Mouse (Mus musculus) limb, embryonic 15.5 days (tissue): ENCODE measurements around the gene Ky. TPM values are rescaled to one million over a fixed set of nuclear protein-coding genes. Genes with fewer than 3 reads are reported as not detected.

ENCODE experiments used
- ATAC-seq: fragments of 200-750 bp; cut with Nextera tagmentation; 2 replicates; pipeline ENCODE4 v1.8.0; 2017; ENCODE audit warnings: low read depth, moderate TSS enrichment; ENCODE audit not compliant: insufficient number of reproducible peaks, low FRiP score, low TSS enrichment
- H3K27ac ChIP-seq: fragments of 300-500 bp; sonication (generic); 2 replicates; pipeline ENCODE4 v1.5.1; 2015; ENCODE audit warnings: moderate library complexity, mild to moderate bottlenecking, inconsistent platforms
- H3K27me3 ChIP-seq: fragments of 300-500 bp; sonication (generic); 2 replicates; pipeline ENCODE4 v1.6.1; 2015; ENCODE audit warnings: inconsistent platforms
- H3K36me3 ChIP-seq: fragments of 300-500 bp; sonication (generic); 2 replicates; pipeline ENCODE4 v1.6.1; 2015; ENCODE audit warnings: inconsistent platforms
- H3K4me1 ChIP-seq: fragments of 300-500 bp; sonication (generic); 2 replicates; pipeline ENCODE4 v1.6.1; 2015; ENCODE audit warnings: inconsistent platforms
- H3K4me2 ChIP-seq: fragments of 300-500 bp; sonication (generic); 2 replicates; pipeline ENCODE4 v1.6.1; 2015; ENCODE audit warnings: mild to moderate bottlenecking, inconsistent platforms
- H3K4me3 ChIP-seq: fragments of 300-500 bp; sonication (generic); 2 replicates; pipeline ENCODE4 v1.5.1; 2015; ENCODE audit warnings: mild to moderate bottlenecking, inconsistent platforms
- H3K9ac ChIP-seq: fragments of 300-500 bp; sonication (generic); 2 replicates; pipeline ENCODE4 v1.6.1; 2015; ENCODE audit warnings: inconsistent platforms
- H3K9me3 ChIP-seq: fragments of 300-500 bp; sonication (generic); 2 replicates; pipeline ENCODE4 v1.6.1; 2016; ENCODE audit warnings: inconsistent platforms
- WGBS: fragments of 180-500 bp; shearing (Covaris S2); methylation state at CpG from one replicate; pipeline ENCODE4 v1.1.7; 2015; 5-methylcytosine and 5-hydroxymethylcytosine counted together
- polyA plus RNA-seq: library from polyadenylated mRNA; unstranded; fragments of >200 nt; fragmentation: Nextera tagmentation; extraction: Ambion mirVana; gene quantifications from 2 replicates; pipeline ENCODE4 v1.2.1, GENCODE M21; 2015

Gene Ky
- polyA plus RNA-seq, 1 experiment from 2014 or later = 0.54 TPM

DNA sequence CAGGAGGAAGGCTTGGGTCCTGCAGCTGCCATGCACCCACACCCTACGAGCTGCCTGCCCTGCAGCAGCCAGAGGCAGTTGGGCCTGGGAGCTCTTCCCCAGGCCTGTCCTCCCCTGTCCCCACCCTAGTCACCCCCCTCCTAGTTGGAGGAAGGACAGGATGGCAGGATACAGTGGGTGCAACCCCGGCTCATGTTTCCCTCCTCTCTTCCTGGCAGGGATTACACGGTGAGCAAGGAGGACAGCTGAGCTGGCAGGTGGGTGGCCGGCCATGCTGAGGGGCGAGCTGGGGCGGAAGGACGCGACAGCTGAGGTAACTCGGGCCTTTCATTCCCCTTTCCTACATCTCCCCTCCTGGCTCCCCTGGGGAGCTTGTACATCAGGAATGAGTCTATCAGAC is 11.1 kb upstream of the Ky start:
- Histone ChIP-seq H3K4me1 (no peaks in the 10 kb centered on the region), H3K9me3 (no peaks in the 10 kb centered on the region), H3K4me3 (no peak overlapping the region), H3K9ac (no peak overlapping the region), H3K27ac (no peak overlapping the region), H3K4me2 (no peak overlapping the region), H3K27me3 (no peaks in the 10 kb centered on the region), H3K36me3 (no peaks in the 10 kb centered on the region)
- WGBS = 57% methylated on average over 9 of the region's 9 CpGs
- no peak for ATAC-seq

DNA sequence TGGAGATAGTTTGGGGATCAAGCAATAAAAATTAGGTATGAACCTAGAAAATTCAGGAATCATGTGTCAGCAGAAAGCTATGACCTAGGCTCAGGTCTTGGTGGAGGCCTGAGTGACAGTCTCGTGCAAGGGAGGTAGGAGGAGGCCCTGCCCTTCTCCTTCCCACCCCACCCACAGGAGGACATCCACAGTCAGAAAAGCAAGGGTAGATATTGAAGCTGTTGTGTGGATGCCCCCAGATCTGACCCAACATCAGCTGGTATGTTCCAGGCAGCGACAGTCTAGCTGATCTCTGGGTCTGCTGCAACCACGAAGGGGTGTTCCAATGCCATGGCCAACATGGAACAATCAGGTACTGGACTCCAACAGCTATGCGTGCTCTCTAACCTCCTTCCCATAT is 10.3 kb upstream of the Ky start:
- Histone ChIP-seq H3K9ac (no peak overlapping the region), H3K27ac (no peak overlapping the region), H3K36me3 (no peaks in the 10 kb centered on the region), H3K27me3 (no peaks in the 10 kb centered on the region), H3K9me3 (no peaks in the 10 kb centered on the region), H3K4me2 (no peak overlapping the region), H3K4me1 (no peaks in the 10 kb centered on the region), H3K4me3 (no peak overlapping the region)
- 84% methylated on average over 4 of the region's 4 CpGs for WGBS
- no peak for ATAC-seq

DNA sequence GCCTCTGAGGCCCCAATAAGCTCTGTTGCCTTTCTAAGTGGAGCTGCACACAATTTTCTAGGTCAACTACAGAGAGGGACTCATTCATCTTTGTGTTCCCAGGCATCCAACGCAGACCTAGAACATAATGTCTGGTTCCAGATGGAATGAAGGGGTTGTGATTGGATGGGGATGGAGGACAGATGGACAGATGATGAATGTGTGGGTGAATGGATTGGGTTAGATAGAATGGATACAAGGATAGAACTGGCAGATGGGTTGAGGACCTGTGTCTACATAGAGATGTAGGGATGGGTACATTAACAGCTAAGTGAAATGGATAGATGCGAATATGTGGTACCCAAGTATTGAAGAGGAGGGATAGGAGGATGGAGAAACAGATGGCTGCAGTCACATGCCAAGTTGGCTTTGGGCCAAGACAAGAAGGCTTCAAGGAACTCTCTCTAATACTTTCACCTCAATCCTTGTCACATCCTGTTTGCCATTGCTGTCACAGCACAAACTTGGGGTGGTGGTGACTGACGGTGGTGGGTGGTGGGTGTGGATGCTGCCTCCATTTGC is 9.0 kb upstream of the Ky start:
- WGBS = 91% methylated on average over 3 of the region's 3 CpGs
- H3K9ac ChIP-seq = no peak overlapping the region
- no peaks in the 10 kb centered on the region for H3K9me3 ChIP-seq
- no peak for ATAC-seq
- H3K4me3 ChIP-seq = no peak overlapping the region
- no peaks in the 10 kb centered on the region for H3K36me3 ChIP-seq
- H3K27ac ChIP-seq = no peak overlapping the region
- H3K4me1 ChIP-seq = no peaks in the 10 kb centered on the region
- H3K4me2 ChIP-seq = no peak overlapping the region
- no peaks in the 10 kb centered on the region for H3K27me3 ChIP-seq

DNA sequence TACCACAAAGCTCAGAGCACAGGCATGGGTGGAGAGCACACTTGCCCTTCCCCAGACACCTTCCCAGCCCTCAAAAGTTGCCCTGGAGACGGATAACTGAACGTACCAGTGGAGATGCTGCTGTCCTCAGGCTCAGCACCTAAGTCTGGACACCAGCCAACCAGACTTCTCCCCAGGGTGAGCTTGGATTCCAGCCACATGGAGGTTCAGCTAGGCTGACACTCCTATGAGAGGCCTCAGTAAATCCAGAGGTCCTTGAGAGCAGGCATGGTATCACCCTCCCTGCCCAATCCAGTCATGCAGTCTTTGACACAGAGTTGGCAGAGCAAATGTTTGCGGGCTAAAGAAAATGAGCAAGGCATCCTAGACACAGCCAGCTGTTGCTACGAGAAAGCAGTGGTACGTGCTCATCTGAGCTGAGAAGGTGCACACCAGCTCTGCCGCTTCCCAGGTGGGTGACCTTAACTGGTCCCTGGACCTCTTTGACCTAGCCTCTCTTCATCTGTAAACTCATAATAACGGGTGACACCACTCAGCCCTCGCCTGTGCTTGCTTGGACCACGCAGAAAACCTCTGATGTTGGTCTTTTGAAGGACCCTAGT is 8.4 kb upstream of the Ky start:
- 86% methylated on average over 9 of the region's 9 CpGs for WGBS

DNA sequence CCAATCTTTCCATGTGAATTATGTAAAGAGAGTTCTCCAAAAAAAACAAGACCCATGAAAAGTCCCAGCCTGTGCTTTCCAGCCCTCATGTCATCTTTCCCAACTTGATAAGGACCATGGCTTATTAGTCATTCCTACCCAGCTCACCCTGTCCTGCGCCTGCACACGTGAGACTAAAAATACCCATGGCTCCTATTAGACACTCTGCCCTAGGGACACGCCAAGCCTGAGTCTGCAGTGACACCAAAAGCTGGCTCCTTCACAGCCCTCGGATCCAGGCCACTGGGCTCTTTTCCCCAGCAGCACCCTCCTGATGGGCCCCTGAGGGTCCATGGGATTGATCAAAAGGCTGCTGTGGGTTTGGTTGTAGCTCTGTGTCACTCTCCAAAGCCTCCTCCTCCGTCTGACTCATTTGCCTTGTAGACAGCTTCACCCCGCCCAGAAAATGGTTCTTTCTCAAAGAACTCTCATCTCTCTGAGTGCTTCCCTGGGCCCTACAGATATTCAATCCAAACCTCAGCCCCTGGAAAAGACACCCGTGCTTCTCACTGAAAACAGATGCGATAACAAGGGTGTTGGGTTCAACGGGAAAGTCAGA is 7.6 kb upstream of the Ky start:
- no peak overlapping the region for H3K9ac ChIP-seq
- H3K36me3 ChIP-seq = no peaks in the 10 kb centered on the region
- H3K9me3 ChIP-seq = no peaks in the 10 kb centered on the region
- H3K4me1 ChIP-seq = no peaks in the 10 kb centered on the region
- no peak overlapping the region for H3K4me2 ChIP-seq
- H3K27me3 ChIP-seq = no peaks in the 10 kb centered on the region
- WGBS = 75% methylated on average over 9 of the region's 9 CpGs
- no peak overlapping the region for H3K4me3 ChIP-seq
- no peak for ATAC-seq
- no peak overlapping the region for H3K27ac ChIP-seq

More for the DNA sequence above, 8.4 kb upstream of the Ky start:
- H3K4me1 ChIP-seq = no peaks in the 10 kb centered on the region
- no peak for ATAC-seq
- H3K36me3 ChIP-seq = no peaks in the 10 kb centered on the region
- H3K9me3 ChIP-seq = no peaks in the 10 kb centered on the region
- H3K4me3 ChIP-seq = no peak overlapping the region
- no peak overlapping the region for H3K4me2 ChIP-seq
- H3K9ac ChIP-seq = no peak overlapping the region
- no peaks in the 10 kb centered on the region for H3K27me3 ChIP-seq
- H3K27ac ChIP-seq = no peak overlapping the region

DNA sequence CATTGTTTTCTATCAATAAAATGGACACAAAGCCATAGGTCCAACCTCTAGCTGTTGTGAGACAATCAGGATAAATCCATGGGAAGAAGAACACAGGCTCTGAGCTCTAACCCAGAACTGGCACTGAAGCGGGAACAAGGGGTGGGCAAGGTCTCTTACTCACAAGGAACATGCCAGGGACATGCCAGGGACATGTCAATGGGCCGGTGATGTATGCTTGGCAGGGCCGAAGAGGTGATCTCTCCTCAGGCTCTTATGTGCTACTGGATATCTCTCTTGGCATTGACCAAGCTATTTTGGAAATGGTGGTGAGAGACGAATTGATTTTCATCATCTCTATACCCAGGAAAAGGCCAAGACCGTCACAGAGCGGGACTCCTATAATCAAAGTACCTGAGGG is 6.8 kb upstream of the Ky start:
- H3K4me2 ChIP-seq = no peak overlapping the region

DNA sequence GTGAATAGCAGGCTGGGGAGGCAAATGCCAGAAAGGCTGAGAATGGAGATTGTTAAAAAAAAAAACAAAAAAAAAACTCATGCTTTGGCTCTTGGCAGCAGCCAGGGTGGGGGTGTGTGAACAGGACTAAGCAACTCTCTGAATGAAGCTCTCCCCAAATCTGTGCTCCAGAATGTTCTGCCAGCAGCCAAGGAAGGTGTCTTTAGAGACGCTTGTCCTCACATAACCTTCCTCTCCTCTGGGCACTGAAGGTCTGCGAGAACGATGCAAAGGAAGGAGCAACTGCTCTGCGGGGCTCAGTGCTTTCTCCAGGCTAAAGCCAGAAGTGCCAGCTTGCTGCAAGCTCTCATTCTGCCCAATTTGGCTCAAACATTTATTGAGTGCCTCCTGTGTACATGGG is 6.3 kb upstream of the Ky start:
- H3K4me3 ChIP-seq = no peak overlapping the region
- H3K9ac ChIP-seq = no peak overlapping the region
- no peak overlapping the region for H3K27ac ChIP-seq
- no peak overlapping the region for H3K4me2 ChIP-seq
- ATAC-seq = no peak
- H3K9me3 ChIP-seq = no peaks in the 10 kb centered on the region
- no peaks in the 10 kb centered on the region for H3K4me1 ChIP-seq
- 81% methylated on average over 4 of the region's 4 CpGs for WGBS
- H3K36me3 ChIP-seq = no peaks in the 10 kb centered on the region
- H3K27me3 ChIP-seq = peaks cover 4% of the 10 kb centered on the region; the same call in 1 of the 2 replicates

More for the DNA sequence above, 6.8 kb upstream of the Ky start:
- no peaks in the 10 kb centered on the region for H3K9me3 ChIP-seq
- no peak overlapping the region for H3K9ac ChIP-seq
- H3K4me1 ChIP-seq = no peaks in the 10 kb centered on the region
- H3K27me3 ChIP-seq = no peaks in the 10 kb centered on the region
- H3K27ac ChIP-seq = no peak overlapping the region
- 90% methylated on average over 6 of the region's 6 CpGs for WGBS
- no peak overlapping the region for H3K4me3 ChIP-seq
- H3K36me3 ChIP-seq = no peaks in the 10 kb centered on the region
- ATAC-seq = no peak

DNA sequence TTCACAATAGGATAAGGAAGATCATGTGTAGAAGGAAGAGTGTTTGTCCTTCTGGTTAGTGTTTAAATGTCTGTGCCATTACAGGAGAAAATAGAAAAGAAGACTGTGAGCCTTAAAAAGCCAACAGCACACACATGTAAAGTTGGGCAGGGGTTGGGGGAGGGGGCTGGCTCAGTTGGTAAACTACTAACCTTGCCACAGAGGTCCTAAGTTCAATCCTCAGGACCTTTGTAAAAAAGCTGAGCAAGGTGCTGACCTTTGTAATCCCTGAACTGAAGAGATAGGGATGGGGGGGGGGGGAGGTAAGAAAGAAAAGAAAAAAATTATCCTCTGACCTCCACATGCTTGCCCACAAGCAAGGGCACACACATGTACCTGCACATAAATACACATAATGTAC is 5.8 kb upstream of the Ky start:
- peaks cover 7% of the 10 kb centered on the region for H3K27me3 ChIP-seq
- H3K4me2 ChIP-seq = no peak overlapping the region
- no peaks in the 10 kb centered on the region for H3K36me3 ChIP-seq
- ATAC-seq = no peak
- H3K4me3 ChIP-seq = no peak overlapping the region
- H3K4me1 ChIP-seq = no peaks in the 10 kb centered on the region
- no peak overlapping the region for H3K9ac ChIP-seq
- H3K27ac ChIP-seq = no peak overlapping the region
- H3K9me3 ChIP-seq = no peaks in the 10 kb centered on the region

DNA sequence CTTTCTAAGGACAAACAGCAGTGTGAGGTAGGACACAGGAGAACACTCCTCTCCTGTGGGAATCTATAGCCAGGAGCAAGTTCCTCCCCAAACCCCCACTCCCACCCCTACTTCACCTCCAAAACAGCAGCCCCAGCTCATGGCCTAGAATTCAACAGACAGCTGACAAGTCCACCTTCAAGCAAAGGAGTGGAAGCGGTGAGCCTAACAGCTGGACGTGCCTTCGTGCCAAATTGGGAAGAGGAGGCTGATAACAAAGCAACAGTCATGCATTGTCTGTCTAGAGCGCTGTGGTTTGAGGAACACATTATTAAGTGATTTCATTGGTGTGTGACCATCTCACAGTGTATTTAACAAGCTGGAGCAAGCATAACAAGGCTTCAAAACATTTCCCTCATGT is 4.4 kb upstream of the Ky start:
- H3K4me3 ChIP-seq = no peak overlapping the region
- peaks cover 6% of the 10 kb centered on the region for H3K4me1 ChIP-seq
- no peaks in the 10 kb centered on the region for H3K9me3 ChIP-seq
- no peak for ATAC-seq
- no peak overlapping the region for H3K4me2 ChIP-seq
- no peak overlapping the region for H3K9ac ChIP-seq
- peaks cover 21% of the 10 kb centered on the region for H3K27me3 ChIP-seq
- H3K27ac ChIP-seq = no peak overlapping the region
- no peaks in the 10 kb centered on the region for H3K36me3 ChIP-seq
- 72% methylated on average over 4 of the region's 4 CpGs for WGBS

DNA sequence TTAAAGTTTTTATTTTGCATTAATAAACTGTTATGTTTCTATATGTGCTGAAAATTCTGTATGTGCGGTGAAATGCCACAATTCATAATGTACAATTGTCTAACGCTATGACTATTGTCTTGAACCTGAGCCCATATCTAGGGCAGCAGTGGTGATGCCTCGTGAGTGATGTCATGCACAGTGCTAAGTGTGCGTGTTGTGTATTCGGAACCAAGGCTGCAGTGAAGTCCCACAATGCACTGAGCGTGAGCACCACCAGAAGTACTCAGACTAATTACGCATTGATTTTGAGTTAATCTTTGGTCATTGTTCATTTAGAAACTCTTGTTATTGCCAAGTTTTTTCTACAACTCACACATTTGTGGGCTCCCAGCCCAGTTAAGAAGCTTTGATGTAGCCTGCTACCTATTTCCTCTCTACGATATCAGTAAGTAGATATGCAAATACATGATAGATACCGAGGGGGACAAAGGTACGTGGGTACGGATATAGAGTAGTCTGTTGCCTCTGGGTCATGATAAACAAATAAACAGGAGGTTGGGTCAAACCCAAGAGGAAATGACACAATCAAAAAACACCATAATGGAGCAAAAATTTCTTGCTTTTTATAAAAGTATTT is 3.4 kb upstream of the Ky start:
- Histone ChIP-seq H3K4me1 (peaks cover 11% of the 10 kb centered on the region), H3K36me3 (no peaks in the 10 kb centered on the region), H3K4me2 (no peak overlapping the region), H3K4me3 (no peak overlapping the region), H3K27me3 (peaks cover 31% of the 10 kb centered on the region), H3K27ac (no peak overlapping the region), H3K9me3 (no peaks in the 10 kb centered on the region), H3K9ac (no peak overlapping the region)
- 87% methylated on average over 11 of the region's 11 CpGs for WGBS
- no peak for ATAC-seq

DNA sequence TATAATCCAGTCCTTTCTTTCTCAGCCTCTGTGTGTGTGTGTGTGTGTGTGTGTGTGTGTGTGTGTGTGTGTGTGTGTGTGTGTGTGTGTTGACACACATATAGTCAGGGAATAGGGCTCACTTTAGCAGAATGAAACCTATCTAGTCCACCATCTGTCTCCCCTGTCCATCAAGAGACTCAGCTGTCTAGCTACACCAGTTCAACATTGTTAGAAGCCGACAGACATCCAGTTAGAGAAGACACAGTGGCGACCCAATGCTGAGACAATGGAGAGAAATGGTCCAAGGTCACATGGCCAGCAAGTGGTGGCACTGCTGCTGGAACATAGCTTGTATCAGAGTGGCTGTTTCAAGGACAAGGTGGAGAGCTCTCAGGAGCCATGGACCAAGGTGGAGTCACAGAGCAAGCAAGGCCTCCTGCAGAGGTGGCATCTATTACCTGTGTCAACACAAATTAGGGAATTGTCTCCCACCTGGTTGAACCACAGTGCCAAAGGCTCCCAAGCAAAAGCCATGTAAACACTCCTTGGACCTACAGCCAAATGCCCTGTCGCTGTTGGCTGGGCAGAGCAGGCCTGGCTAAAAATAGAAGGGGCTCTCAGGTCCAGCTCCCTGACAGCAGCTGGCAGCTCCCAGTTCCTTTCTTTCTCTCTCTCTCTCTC is 703 bp upstream of the Ky start:
- H3K9me3 ChIP-seq = no peaks in the 10 kb centered on the region
- ATAC-seq = no peak
- H3K9ac ChIP-seq = no peak overlapping the region
- H3K4me1 ChIP-seq = peaks cover 11% of the 10 kb centered on the region
- no peaks in the 10 kb centered on the region for H3K36me3 ChIP-seq
- H3K4me2 ChIP-seq = no peak overlapping the region
- no peak overlapping the region for H3K4me3 ChIP-seq
- WGBS = 73% methylated on average over 3 of the region's 3 CpGs
- H3K27ac ChIP-seq = no peak overlapping the region
- peaks cover 42% of the 10 kb centered on the region for H3K27me3 ChIP-seq

DNA sequence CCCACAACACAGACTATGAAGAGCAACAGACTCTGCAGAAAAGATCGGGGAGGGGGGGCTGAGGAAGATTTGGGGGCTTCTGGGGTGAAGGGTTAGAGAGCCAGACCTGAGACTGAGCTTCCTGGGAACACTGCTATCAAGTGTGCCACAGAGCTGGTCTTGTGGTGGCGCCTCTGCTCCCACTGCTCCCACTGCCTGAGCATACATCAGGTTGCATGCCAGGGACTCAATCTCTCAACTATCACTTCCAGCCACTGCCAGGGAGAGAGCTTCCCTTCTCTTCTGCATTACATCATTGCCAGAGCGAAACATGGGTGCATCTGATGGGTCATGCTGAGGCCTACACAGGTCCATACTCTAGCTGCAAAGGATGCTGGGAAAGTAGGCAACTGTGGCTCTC is 2.8 kb downstream of the Ky start:
- H3K9me3 ChIP-seq = no peaks in the 10 kb centered on the region
- H3K27me3 ChIP-seq = peaks cover 42% of the 10 kb centered on the region
- whole genome bisulfite sequencing = 80% methylated on average over 3 of the region's 3 CpGs
- H3K4me1 ChIP-seq = peaks cover 11% of the 10 kb centered on the region
- no peak overlapping the region for H3K27ac ChIP-seq
- no peaks in the 10 kb centered on the region for H3K36me3 ChIP-seq
- no peak overlapping the region for H3K9ac ChIP-seq
- no peak overlapping the region for H3K4me3 ChIP-seq
- no peak overlapping the region for H3K4me2 ChIP-seq
- no peak for ATAC-seq
